Mouse (Mus musculus) subcutaneous adipose tissue, adult 2 months (tissue): ENCODE data around the gene Nova2. TPM values are rescaled to one million over a fixed set of nuclear protein-coding genes. Genes with fewer than 3 reads are reported as not detected.

Experiments used
- polyA plus RNA-seq: library from polyadenylated mRNA; depleted of rRNA; stranded (reverse); fragments of >200 nt; gene quantifications from 2 replicates; pipeline ENCODE4 v1.2.3, GENCODE M21; 2012; ENCODE audit warnings: low replicate concordance; rRNA removed

The Nova2 gene
- 1.6 and 2.5 TPM in 2 replicates for polyA plus RNA-seq

DNA sequence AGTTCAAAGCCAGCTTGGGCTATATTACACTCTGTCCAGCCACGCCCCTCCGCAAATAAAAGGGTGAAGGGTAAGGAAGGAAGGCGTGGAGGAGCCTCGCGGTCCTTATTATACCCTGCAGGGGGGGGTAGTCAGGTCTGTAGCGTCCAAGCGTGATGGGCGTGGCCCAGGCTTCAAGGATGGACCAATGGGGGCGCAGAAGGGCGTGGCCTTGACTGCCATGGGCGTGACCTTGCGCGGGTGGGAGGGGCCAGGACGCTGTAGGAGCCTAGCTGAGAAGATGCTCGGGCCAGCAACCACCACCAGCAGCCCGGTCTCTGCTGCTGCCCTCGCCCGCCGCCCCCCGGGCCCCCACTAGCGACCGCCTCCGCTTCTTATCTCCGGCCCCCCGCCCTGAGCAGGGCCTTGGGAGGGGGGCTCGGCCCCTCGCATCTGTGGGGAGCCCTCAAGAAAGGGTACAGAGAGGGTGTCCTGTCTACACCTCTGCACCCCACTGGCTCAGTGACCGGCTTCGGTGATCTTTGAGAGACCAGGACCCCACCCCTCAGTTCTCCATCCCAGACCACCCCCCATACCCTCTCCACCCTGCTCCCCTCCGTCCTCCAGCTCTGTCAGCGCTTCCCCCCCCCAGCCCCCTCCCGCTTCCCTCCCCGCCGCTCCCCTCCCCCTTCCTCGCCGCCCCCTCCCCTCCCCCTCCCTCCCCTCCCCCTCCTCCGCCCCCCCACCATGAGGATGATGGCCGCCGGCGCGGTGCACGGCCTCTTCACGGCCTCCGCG, at the start of gene Nova2:
TSS of gene Nova2 (plus strand) at position 727 of the 777 bp plus-strand sequence.

GRCm38 (mm10) chr7:18910241-18910831, 15.4 kb upstream of the Nova2 start, which contains the start of gene Ccdc61:
Gene Ccdc61 (minus strand): TSS chr7:18910415.

GRCm38 (mm10) chr7:18987100-18987499, 61.4 kb downstream of the Nova2 start, which contains the start of gene Nanos2:
Gene Nanos2 (plus strand): TSS chr7:18987400.

GRCm38 (mm10) chr7:18990601-18991295, 65.1 kb downstream of the Nova2 start, which contains the start of gene Mypop:
Gene Mypop (plus strand): TSS chr7:18991245.

DNA sequence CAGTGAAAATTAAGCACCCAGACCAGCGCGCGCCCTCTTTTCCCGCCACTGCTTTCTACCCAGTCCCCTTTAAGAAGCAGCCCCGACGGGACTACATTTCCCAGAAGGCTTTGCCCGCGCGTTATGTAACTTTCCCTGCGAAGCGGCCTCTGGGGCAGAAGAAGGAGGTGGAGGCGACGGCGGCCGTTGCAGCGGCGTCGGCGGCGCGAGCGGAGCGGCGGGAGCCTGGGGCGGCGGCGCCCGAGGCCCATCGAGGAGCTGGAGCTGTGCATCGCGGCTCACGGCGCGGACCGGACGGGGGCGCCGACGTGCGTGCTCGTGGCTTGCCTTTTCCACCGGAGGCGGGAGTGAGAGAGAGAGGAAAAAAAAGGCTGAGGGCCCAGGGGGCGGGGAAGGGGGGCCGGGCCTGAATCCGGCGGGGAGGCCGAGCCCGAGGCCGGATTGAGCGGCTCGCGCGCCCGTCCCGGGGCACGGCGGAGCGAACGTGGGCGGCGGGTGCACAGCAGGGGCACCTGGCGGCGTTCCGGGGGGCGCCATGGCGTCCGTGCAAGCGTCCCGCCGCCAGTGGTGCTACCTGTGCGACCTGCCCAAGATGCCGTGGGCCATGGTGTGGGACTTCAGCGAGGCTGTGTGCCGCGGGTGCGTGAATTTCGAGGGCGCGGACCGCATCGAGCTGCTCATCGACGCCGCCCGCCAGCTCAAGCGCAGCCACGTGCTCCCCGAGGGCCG, 78.4 kb downstream of the Nova2 start, which contains the start of gene Irf2bp1:
TSS of gene Irf2bp1 (plus strand) at position 143 of the 729 bp plus-strand sequence.

Other genes starting within 250 kb of the Nova2 start
- gene Psg20, start 239.7 kb upstream of the Nova2 start, polyA plus RNA-seq, result not detected in 2 replicates
- gene Psg22, start 207.8 kb upstream of the Nova2 start, polyA plus RNA-seq, result not detected in 2 replicates
- gene Psg19, start 127.4 kb upstream of the Nova2 start, polyA plus RNA-seq, result not detected in 2 replicates
- gene Psg17, start 104.3 kb upstream of the Nova2 start, polyA plus RNA-seq, result 0.58 TPM in 1 of 2 replicates, not detected in the other
- 11.8 and 24.6 TPM in 2 replicates for gene Mill2, start 85.9 kb upstream of the Nova2 start, polyA plus RNA-seq
- gene Pglyrp1, start 54.6 kb upstream of the Nova2 start, polyA plus RNA-seq, result 6.4 and 56.4 TPM in 2 replicates
- 20.3 and 25.2 TPM in 2 replicates for gene Ccdc61, start 15.5 kb upstream of the Nova2 start, polyA plus RNA-seq
- 0.26 TPM in 1 of 2 replicates, not detected in the other for gene Nanos2, start 61.5 kb downstream of the Nova2 start, polyA plus RNA-seq
- gene Mypop, start 65.4 kb downstream of the Nova2 start, polyA plus RNA-seq, result 5.2 and 17.4 TPM in 2 replicates
- 16.7 and 38.8 TPM in 2 replicates for gene Irf2bp1, start 78.2 kb downstream of the Nova2 start, polyA plus RNA-seq
- not detected in 2 replicates for gene Foxa3, start 97.7 kb downstream of the Nova2 start, polyA plus RNA-seq
- 66.1 and 105 TPM in 2 replicates for gene Sympk, start 98.5 kb downstream of the Nova2 start, polyA plus RNA-seq
- gene Rsph6a, start 128.8 kb downstream of the Nova2 start, polyA plus RNA-seq, result not detected in 2 replicates
- gene Dmwd, start 150.3 kb downstream of the Nova2 start, polyA plus RNA-seq, result 83.2 and 111 TPM in 2 replicates
- gene Dmpk, start 158.0 kb downstream of the Nova2 start, polyA plus RNA-seq, result 388 and 705 TPM in 2 replicates
- 32.7 and 78.4 TPM in 2 replicates for gene Six5, start 168.7 kb downstream of the Nova2 start, polyA plus RNA-seq
- 0.21 and 0.55 TPM in 2 replicates for gene Gm4969, start 192.5 kb downstream of the Nova2 start, polyA plus RNA-seq
- gene Fbxo46, start 194.0 kb downstream of the Nova2 start, polyA plus RNA-seq, result 7.9 and 11.0 TPM in 2 replicates
- gene Qpctl, start 223.4 kb downstream of the Nova2 start, polyA plus RNA-seq, result 16.7 and 25.1 TPM in 2 replicates
- 26.1 and 39.9 TPM in 2 replicates for gene Snrpd2, start 223.8 kb downstream of the Nova2 start, polyA plus RNA-seq
- 3.3 and 14.7 TPM in 2 replicates for gene Gipr, start 240.2 kb downstream of the Nova2 start, polyA plus RNA-seq